Mouse (Mus musculus): Measurements from ENCODE around the gene Rapgef1. TPM values are rescaled to one million over a fixed set of nuclear protein-coding genes. Genes with fewer than 3 reads are reported as not detected.
A peak's percentile ranks its signal among the peaks of the same experiment; 100 is the strongest.

Gene Rapgef1
- polyA plus RNA-seq, 1 experiment from 2014 or later = 22.5 TPM

- H3K36me3 ChIP-seq (ENCODE audit: control insufficient read depth, insufficient read depth) = peaks cover 11% of the 10 kb centered on the region; the same call in 1 of the 2 replicates
- H3K4me1 ChIP-seq (replicated peaks; ENCODE audit: control insufficient read depth, insufficient read depth, low read length) = no peaks in the 10 kb centered on the region
- 89% methylated on average over 10 of the region's 10 CpGs for WGBS
- no peak overlapping the region for H3K27ac ChIP-seq (ENCODE audit: low read length)
- H3K27me3 ChIP-seq (replicated peaks; ENCODE audit: control insufficient read depth, insufficient read depth, low read length) = no peaks in the 10 kb centered on the region
- no peak overlapping the region for H3K4me3 ChIP-seq (replicated peaks; ENCODE audit: low read length)
- no peaks in the 10 kb centered on the region for H3K9me3 ChIP-seq (ENCODE audit: control insufficient read depth, low read length)
- ATAC-seq = no peak
- H3K9ac ChIP-seq (replicated peaks; ENCODE audit: low read depth, low read length) = no peak overlapping the region
- no peak overlapping the region for H3K4me2 ChIP-seq (ENCODE audit: low read length)
Measured at GRCm38 (mm10) chr2:29732559-29732958, 113.0 kb downstream of the Rapgef1 start.

GRCm38 (mm10) chr2:29733348-29733747, 113.8 kb downstream of the Rapgef1 start:
- no peak overlapping the region for H3K9ac ChIP-seq (replicated peaks; ENCODE audit: low read depth, low read length)
- no peaks in the 10 kb centered on the region for H3K9me3 ChIP-seq (ENCODE audit: control insufficient read depth, low read length)
- peaks cover 15% of the 10 kb centered on the region for H3K36me3 ChIP-seq (ENCODE audit: control insufficient read depth, insufficient read depth)
- no peak overlapping the region for H3K4me3 ChIP-seq (replicated peaks; ENCODE audit: low read length)
- WGBS = 100% methylated on average over 5 of the region's 5 CpGs
- no peak overlapping the region for H3K4me2 ChIP-seq (ENCODE audit: low read length)
- H3K27me3 ChIP-seq (replicated peaks; ENCODE audit: control insufficient read depth, insufficient read depth, low read length) = no peaks in the 10 kb centered on the region
- H3K4me1 ChIP-seq (replicated peaks; ENCODE audit: control insufficient read depth, insufficient read depth, low read length) = no peaks in the 10 kb centered on the region
- ATAC-seq = no peak
- H3K27ac ChIP-seq (ENCODE audit: low read length) = no peak overlapping the region

GRCm38 (mm10) chr2:29735708-29736107, 116.2 kb downstream of the Rapgef1 start:
- Histone ChIP-seq H3K36me3 (ENCODE audit: control insufficient read depth, insufficient read depth) (peaks cover 22% of the 10 kb centered on the region), H3K9ac (replicated peaks; ENCODE audit: low read depth, low read length) (no peak overlapping the region), H3K27ac (ENCODE audit: low read length) (no peak overlapping the region), H3K4me1 (replicated peaks; ENCODE audit: control insufficient read depth, insufficient read depth, low read length) (no peaks in the 10 kb centered on the region), H3K9me3 (ENCODE audit: control insufficient read depth, low read length) (no peaks in the 10 kb centered on the region), H3K4me2 (ENCODE audit: low read length) (no peak overlapping the region), H3K4me3 (replicated peaks; ENCODE audit: low read length) (no peak overlapping the region), H3K27me3 (replicated peaks; ENCODE audit: control insufficient read depth, insufficient read depth, low read length) (no peaks in the 10 kb centered on the region)
- 93% methylated on average over 12 of the region's 12 CpGs for WGBS
- no peak for ATAC-seq

- no peak overlapping the region for H3K27ac ChIP-seq (ENCODE audit: low read length)
- no peaks in the 10 kb centered on the region for H3K9me3 ChIP-seq (ENCODE audit: control insufficient read depth, low read length)
- no peaks in the 10 kb centered on the region for H3K4me1 ChIP-seq (replicated peaks; ENCODE audit: control insufficient read depth, insufficient read depth, low read length)
- H3K9ac ChIP-seq (replicated peaks; ENCODE audit: low read depth, low read length) = no peak overlapping the region
- no peak overlapping the region for H3K4me2 ChIP-seq (ENCODE audit: low read length)
- WGBS = 90% methylated on average over 12 of the region's 12 CpGs
- H3K36me3 ChIP-seq (ENCODE audit: control insufficient read depth, insufficient read depth) = peaks cover 22% of the 10 kb centered on the region
- ATAC-seq = no peak
- no peaks in the 10 kb centered on the region for H3K27me3 ChIP-seq (replicated peaks; ENCODE audit: control insufficient read depth, insufficient read depth, low read length)
- H3K4me3 ChIP-seq (replicated peaks; ENCODE audit: low read length) = no peak overlapping the region
Measured at GRCm38 (mm10) chr2:29737209-29737925, 117.8 kb downstream of the Rapgef1 start.

- Histone ChIP-seq H3K36me3 (ENCODE audit: control insufficient read depth, insufficient read depth) (peaks cover 16% of the 10 kb centered on the region), H3K9me3 (ENCODE audit: control insufficient read depth, low read length) (no peaks in the 10 kb centered on the region), H3K4me2 (ENCODE audit: low read length) (no peak overlapping the region), H3K27ac (ENCODE audit: low read length) (no peak overlapping the region), H3K9ac (replicated peaks; ENCODE audit: low read depth, low read length) (no peak overlapping the region), H3K27me3 (replicated peaks; ENCODE audit: control insufficient read depth, insufficient read depth, low read length) (no peaks in the 10 kb centered on the region), H3K4me1 (replicated peaks; ENCODE audit: control insufficient read depth, insufficient read depth, low read length) (no peaks in the 10 kb centered on the region), H3K4me3 (replicated peaks; ENCODE audit: low read length) (no peak overlapping the region)
- no peak for ATAC-seq
- WGBS = 73% methylated on average over 4 of the region's 4 CpGs
Measured at GRCm38 (mm10) chr2:29738799-29739198, 119.3 kb downstream of the Rapgef1 start.

GRCm38 (mm10) chr2:29739368-29739767, 119.8 kb downstream of the Rapgef1 start:
- Histone ChIP-seq H3K27ac (ENCODE audit: low read length) (no peak overlapping the region), H3K27me3 (replicated peaks; ENCODE audit: control insufficient read depth, insufficient read depth, low read length) (no peaks in the 10 kb centered on the region), H3K4me1 (replicated peaks; ENCODE audit: control insufficient read depth, insufficient read depth, low read length) (no peaks in the 10 kb centered on the region), H3K9me3 (ENCODE audit: control insufficient read depth, low read length) (no peaks in the 10 kb centered on the region), H3K4me3 (replicated peaks; ENCODE audit: low read length) (no peak overlapping the region), H3K9ac (replicated peaks; ENCODE audit: low read depth, low read length) (no peak overlapping the region), H3K36me3 (ENCODE audit: control insufficient read depth, insufficient read depth) (peaks cover 16% of the 10 kb centered on the region), H3K4me2 (ENCODE audit: low read length) (no peak overlapping the region)
- 74% methylated on average over 5 of the region's 5 CpGs for WGBS
- no peak for ATAC-seq

- peaks cover 5% of the 10 kb centered on the region for H3K27me3 ChIP-seq (replicated peaks; ENCODE audit: control insufficient read depth, insufficient read depth, low read length)
- peaks cover 16% of the 10 kb centered on the region for H3K36me3 ChIP-seq (ENCODE audit: control insufficient read depth, insufficient read depth)
- no peak overlapping the region for H3K9ac ChIP-seq (replicated peaks; ENCODE audit: low read depth, low read length)
- H3K4me1 ChIP-seq (replicated peaks; ENCODE audit: control insufficient read depth, insufficient read depth, low read length) = no peaks in the 10 kb centered on the region
- no peak for ATAC-seq
- H3K4me2 ChIP-seq (ENCODE audit: low read length) = no peak overlapping the region
- no peak overlapping the region for H3K27ac ChIP-seq (ENCODE audit: low read length)
- no peak overlapping the region for H3K4me3 ChIP-seq (replicated peaks; ENCODE audit: low read length)
- no peaks in the 10 kb centered on the region for H3K9me3 ChIP-seq (ENCODE audit: control insufficient read depth, low read length)
- WGBS = 92% methylated on average over 6 of the region's 6 CpGs
Measured at GRCm38 (mm10) chr2:29741207-29741606, 121.7 kb downstream of the Rapgef1 start.

GRCm38 (mm10) chr2:29744256-29744655, 124.7 kb downstream of the Rapgef1 start:
- Histone ChIP-seq H3K4me2 (ENCODE audit: low read length) (no peak overlapping the region), H3K9me3 (ENCODE audit: control insufficient read depth, low read length) (no peaks in the 10 kb centered on the region), H3K36me3 (ENCODE audit: control insufficient read depth, insufficient read depth) (0 out of 2 replicates have a peak, but pooled peaks cover 3% of the 10 kb centered on the region), H3K9ac (replicated peaks; ENCODE audit: low read depth, low read length) (no peak overlapping the region), H3K4me1 (replicated peaks; ENCODE audit: control insufficient read depth, insufficient read depth, low read length) (peaks cover 7% of the 10 kb centered on the region), H3K4me3 (replicated peaks; ENCODE audit: low read length) (no peak overlapping the region), H3K27ac (ENCODE audit: low read length) (no peak overlapping the region), H3K27me3 (replicated peaks; ENCODE audit: control insufficient read depth, insufficient read depth, low read length) (peaks cover 24% of the 10 kb centered on the region)
- WGBS = 95% methylated on average over 6 of the region's 6 CpGs
- no peak for ATAC-seq

GRCm38 (mm10) chr2:29747188-29747782, 127.8 kb downstream of the Rapgef1 start:
- Histone ChIP-seq H3K36me3 (ENCODE audit: control insufficient read depth, insufficient read depth) (no peaks in the 10 kb centered on the region), H3K27me3 (replicated peaks; ENCODE audit: control insufficient read depth, insufficient read depth, low read length) (peaks cover 43% of the 10 kb centered on the region), H3K9ac (replicated peaks; ENCODE audit: low read depth, low read length) (peak overlapping the region; percentile 53), H3K27ac (ENCODE audit: low read length) (no peak overlapping the region), H3K4me1 (replicated peaks; ENCODE audit: control insufficient read depth, insufficient read depth, low read length) (peaks cover 10% of the 10 kb centered on the region), H3K9me3 (ENCODE audit: control insufficient read depth, low read length) (no peaks in the 10 kb centered on the region), H3K4me3 (replicated peaks; ENCODE audit: low read length) (peak overlapping the region; percentile 37), H3K4me2 (ENCODE audit: low read length) (peak overlapping the region; percentile 59)
- whole genome bisulfite sequencing = 2% methylated on average over 39 of the region's 50 CpGs
- ATAC-seq = no peak

Measured in forebrain, embryonic 16.5 days (tissue).